Mouse (Mus musculus): ENCODE measurements around the gene Casc3.
"Not testable (repeated sequence)": the region's sequence is repeated elsewhere in the genome, so short reads cannot be mapped to it uniquely, and the experiment has no call there.

Gene Casc3

GRCm38 (mm10) chr11:98789219-98789807, 15.4 kb upstream of the Casc3 start:
- DNase-seq (ENCODE audit: low spot score in 2 of 2) = peak in 1 of 2 experiments; percentile 51

GRCm38 (mm10) chr11:98789824-98790223, 14.9 kb upstream of the Casc3 start:
- DNase-seq (ENCODE audit: low spot score in 2 of 2) = no peak

- no peak for DNase-seq (ENCODE audit: low spot score in 2 of 2)
These were observed 14.0 kb upstream of the Casc3 start for GRCm38 (mm10) chr11:98790631-98791205.

GRCm38 (mm10) chr11:98791448-98791847, 13.3 kb upstream of the Casc3 start:
- no peak for DNase-seq (ENCODE audit: low spot score in 2 of 2)

GRCm38 (mm10) chr11:98792081-98792480, 12.6 kb upstream of the Casc3 start:
- peak in 1 of 2 experiments; percentile 15 for DNase-seq (ENCODE audit: low spot score in 2 of 2)

- DNase-seq (ENCODE audit: low spot score in 2 of 2) = peak in 1 of 2 experiments; percentile 85
These were observed 10.2 kb upstream of the Casc3 start for GRCm38 (mm10) chr11:98794469-98795014.

- DNase-seq (ENCODE audit: low spot score in 2 of 2) = peak; percentile 93 to 94
These were observed 9.5 kb upstream of the Casc3 start, which contains the start of gene Msl1 for GRCm38 (mm10) chr11:98795015-98795713. Gene Msl1 (plus strand): TSS chr11:98795516.

GRCm38 (mm10) chr11:98795714-98796514, 8.8 kb upstream of the Casc3 start:
- no peak for DNase-seq (ENCODE audit: low spot score in 2 of 2)

GRCm38 (mm10) chr11:98796515-98797216, 8.0 kb upstream of the Casc3 start:
- peak; percentile 86 to 90 for DNase-seq (ENCODE audit: low spot score in 2 of 2)

GRCm38 (mm10) chr11:98797306-98797705, 7.4 kb upstream of the Casc3 start:
- DNase-seq (ENCODE audit: low spot score in 2 of 2) = no peak

- no peak for DNase-seq (ENCODE audit: low spot score in 2 of 2)
These were observed 6.8 kb upstream of the Casc3 start for GRCm38 (mm10) chr11:98797909-98798308.

GRCm38 (mm10) chr11:98808417-98808816, 3.7 kb downstream of the Casc3 start:
- DNase-seq (ENCODE audit: low spot score in 2 of 2) = no peak

- peak; percentile 99 for DNase-seq (ENCODE audit: low spot score in 2 of 2)
These were observed 5.0 kb downstream of the Casc3 start for GRCm38 (mm10) chr11:98809457-98810290.

GRCm38 (mm10) chr11:98810686-98811085, 6.0 kb downstream of the Casc3 start:
- DNase-seq (ENCODE audit: low spot score in 2 of 2) = no peak

GRCm38 (mm10) chr11:98816706-98817239, 12.1 kb downstream of the Casc3 start:
- no peak for DNase-seq (ENCODE audit: low spot score in 2 of 2)

GRCm38 (mm10) chr11:98820968-98821367, 16.3 kb downstream of the Casc3 start:
- no peak for DNase-seq (ENCODE audit: low spot score in 2 of 2)

GRCm38 (mm10) chr11:98826071-98826470, 21.4 kb downstream of the Casc3 start:
- DNase-seq (ENCODE audit: low spot score in 2 of 2) = not testable (repeated sequence)

GRCm38 (mm10) chr11:98827877-98828276, 23.2 kb downstream of the Casc3 start:
- no peak for DNase-seq (ENCODE audit: low spot score in 2 of 2)

- no peak for DNase-seq (ENCODE audit: low spot score in 2 of 2)
These were observed 24.5 kb downstream of the Casc3 start for GRCm38 (mm10) chr11:98829091-98829775.

Measured in right cerebral cortex, postnatal 10 days (tissue).